Mouse (Mus musculus): ENCODE measurements around the gene Me3. TPM values are rescaled to one million over a fixed set of nuclear protein-coding genes. Genes with fewer than 3 reads are reported as not detected.

Me3 gene
- total and polyA plus RNA-seq, 2 experiments from 2014 or later: 14.7 to 15.6 TPM

- Histone ChIP-seq H3K9ac (no peak overlapping the region), H3K4me1 (ENCODE audit: insufficient read depth) (no peaks in the 10 kb centered on the region), H3K27me3 (ENCODE audit: insufficient read depth, low read length) (no peaks in the 10 kb centered on the region), H3K27ac (ENCODE audit: low read depth, low read length) (no peak overlapping the region), H3K36me3 (ENCODE audit: insufficient read depth) (no peaks in the 10 kb centered on the region), H3K9me3 (ENCODE audit: low read length) (no peaks in the 10 kb centered on the region), H3K4me2 (ENCODE audit: low read depth) (no peak overlapping the region), H3K4me3 (ENCODE audit: low read depth, low read length) (no peak overlapping the region)
- DNase-seq: no peak
- no peak for TF ChIP-seq CTCF (IDR thresholded peaks at IDR 0.05; ENCODE audit: low read depth)
- ATAC-seq: no peak
- WGBS: 83% methylated on average over 7 of the region's 7 CpGs
Observed at GRCm38 (mm10) chr7:89787735-89788134, 155.5 kb downstream of the Me3 start.

- Histone ChIP-seq H3K9me3 (ENCODE audit: low read length) (no peaks in the 10 kb centered on the region), H3K27ac (ENCODE audit: low read depth, low read length) (no peak overlapping the region), H3K4me2 (ENCODE audit: low read depth) (no peak overlapping the region), H3K4me3 (ENCODE audit: low read depth, low read length) (no peak overlapping the region), H3K9ac (no peak overlapping the region), H3K27me3 (ENCODE audit: insufficient read depth, low read length) (no peaks in the 10 kb centered on the region), H3K4me1 (ENCODE audit: insufficient read depth) (no peaks in the 10 kb centered on the region), H3K36me3 (ENCODE audit: insufficient read depth) (no peaks in the 10 kb centered on the region)
- 94% methylated on average over 1 of the region's 1 CpGs for WGBS
- TF ChIP-seq CTCF (IDR thresholded peaks at IDR 0.05; ENCODE audit: low read depth): no peak
- DNase-seq: no peak
- ATAC-seq: no peak
Observed at GRCm38 (mm10) chr7:89792576-89792975, 160.4 kb downstream of the Me3 start.

GRCm38 (mm10) chr7:89795366-89795765, 163.2 kb downstream of the Me3 start:
- no peak for TF ChIP-seq CTCF (IDR thresholded peaks at IDR 0.05; ENCODE audit: low read depth)
- DNase-seq: no peak
- H3K9me3 ChIP-seq (ENCODE audit: low read length): no peaks in the 10 kb centered on the region
- H3K27me3 ChIP-seq (ENCODE audit: insufficient read depth, low read length): no peaks in the 10 kb centered on the region
- H3K36me3 ChIP-seq (ENCODE audit: insufficient read depth): no peaks in the 10 kb centered on the region
- WGBS: 77% methylated on average over 3 of the region's 3 CpGs
- H3K4me2 ChIP-seq (ENCODE audit: low read depth): no peak overlapping the region
- no peak for ATAC-seq
- H3K4me3 ChIP-seq (ENCODE audit: low read depth, low read length): no peak overlapping the region
- H3K4me1 ChIP-seq (ENCODE audit: insufficient read depth): no peaks in the 10 kb centered on the region
- H3K27ac ChIP-seq (ENCODE audit: low read depth, low read length): no peak overlapping the region
- H3K9ac ChIP-seq: no peak overlapping the region

- Histone ChIP-seq H3K9me3 (ENCODE audit: low read length) (no peaks in the 10 kb centered on the region), H3K4me2 (ENCODE audit: low read depth) (no peak overlapping the region), H3K9ac (no peak overlapping the region), H3K27me3 (ENCODE audit: insufficient read depth, low read length) (no peaks in the 10 kb centered on the region), H3K4me1 (ENCODE audit: insufficient read depth) (no peaks in the 10 kb centered on the region), H3K36me3 (ENCODE audit: insufficient read depth) (no peaks in the 10 kb centered on the region), H3K27ac (ENCODE audit: low read depth, low read length) (no peak overlapping the region), H3K4me3 (ENCODE audit: low read depth, low read length) (no peak overlapping the region)
- ATAC-seq (0 out of 2 replicates have a peak, but pooled peaks have one; percentile 25), DNase-seq (no peak)
- TF ChIP-seq CTCF (IDR thresholded peaks at IDR 0.05; ENCODE audit: low read depth): no peak
- 15% methylated on average over 6 of the region's 6 CpGs for WGBS
Observed at GRCm38 (mm10) chr7:89796351-89796801, 164.2 kb downstream of the Me3 start.

GRCm38 (mm10) chr7:89798358-89799020, 166.3 kb downstream of the Me3 start:
- DNase-seq: no peak
- Histone ChIP-seq H3K9me3 (ENCODE audit: low read length) (no peaks in the 10 kb centered on the region), H3K27me3 (ENCODE audit: insufficient read depth, low read length) (no peaks in the 10 kb centered on the region), H3K9ac (no peak overlapping the region), H3K36me3 (ENCODE audit: insufficient read depth) (no peaks in the 10 kb centered on the region), H3K27ac (ENCODE audit: low read depth, low read length) (no peak overlapping the region), H3K4me3 (ENCODE audit: low read depth, low read length) (no peak overlapping the region), H3K4me2 (ENCODE audit: low read depth) (no peak overlapping the region), H3K4me1 (ENCODE audit: insufficient read depth) (no peaks in the 10 kb centered on the region)
- TF ChIP-seq CTCF (IDR thresholded peaks at IDR 0.05; ENCODE audit: low read depth): no peak
- WGBS: 65% methylated on average over 8 of the region's 8 CpGs
- ATAC-seq: no peak

- no peaks in the 10 kb centered on the region for H3K36me3 ChIP-seq (ENCODE audit: insufficient read depth)
- DNase-seq (no peak), ATAC-seq (no peak)
- H3K9ac ChIP-seq: no peak overlapping the region
- H3K27me3 ChIP-seq (ENCODE audit: insufficient read depth, low read length): no peaks in the 10 kb centered on the region
- H3K4me2 ChIP-seq (ENCODE audit: low read depth): no peak overlapping the region
- no peak overlapping the region for H3K27ac ChIP-seq (ENCODE audit: low read depth, low read length)
- H3K4me3 ChIP-seq (ENCODE audit: low read depth, low read length): no peak overlapping the region
- no peaks in the 10 kb centered on the region for H3K9me3 ChIP-seq (ENCODE audit: low read length)
- H3K4me1 ChIP-seq (ENCODE audit: insufficient read depth): no peaks in the 10 kb centered on the region
- TF ChIP-seq CTCF (IDR thresholded peaks at IDR 0.05; ENCODE audit: low read depth): no peak
- 77% methylated on average over 3 of the region's 3 CpGs for WGBS
Observed at GRCm38 (mm10) chr7:89802447-89802846, 170.3 kb downstream of the Me3 start.

GRCm38 (mm10) chr7:89803966-89804365, 171.8 kb downstream of the Me3 start:
- no peak overlapping the region for H3K9ac ChIP-seq
- 93% methylated on average over 4 of the region's 4 CpGs for WGBS
- no peaks in the 10 kb centered on the region for H3K4me1 ChIP-seq (ENCODE audit: insufficient read depth)
- no peaks in the 10 kb centered on the region for H3K36me3 ChIP-seq (ENCODE audit: insufficient read depth)
- DNase-seq: no peak
- no peak overlapping the region for H3K4me2 ChIP-seq (ENCODE audit: low read depth)
- H3K27me3 ChIP-seq (ENCODE audit: insufficient read depth, low read length): no peaks in the 10 kb centered on the region
- TF ChIP-seq CTCF (IDR thresholded peaks at IDR 0.05; ENCODE audit: low read depth): no peak
- H3K4me3 ChIP-seq (ENCODE audit: low read depth, low read length): no peak overlapping the region
- ATAC-seq: no peak
- no peaks in the 10 kb centered on the region for H3K9me3 ChIP-seq (ENCODE audit: low read length)
- no peak overlapping the region for H3K27ac ChIP-seq (ENCODE audit: low read depth, low read length)

Data from forebrain, postnatal 0 days (tissue).